Mouse (Mus musculus): ENCODE results near the gene Dcaf15.

The Dcaf15 gene

GRCm38 (mm10) chr8:84098376-84098775, 6.2 kb downstream of the Dcaf15 start:
- DNase-seq: no peak

- no peak for DNase-seq
Observed at GRCm38 (mm10) chr8:84096061-84096460, 8.5 kb downstream of the Dcaf15 start.

GRCm38 (mm10) chr8:84090585-84090984, 14.0 kb downstream of the Dcaf15 start:
- no peak for DNase-seq

DNA sequence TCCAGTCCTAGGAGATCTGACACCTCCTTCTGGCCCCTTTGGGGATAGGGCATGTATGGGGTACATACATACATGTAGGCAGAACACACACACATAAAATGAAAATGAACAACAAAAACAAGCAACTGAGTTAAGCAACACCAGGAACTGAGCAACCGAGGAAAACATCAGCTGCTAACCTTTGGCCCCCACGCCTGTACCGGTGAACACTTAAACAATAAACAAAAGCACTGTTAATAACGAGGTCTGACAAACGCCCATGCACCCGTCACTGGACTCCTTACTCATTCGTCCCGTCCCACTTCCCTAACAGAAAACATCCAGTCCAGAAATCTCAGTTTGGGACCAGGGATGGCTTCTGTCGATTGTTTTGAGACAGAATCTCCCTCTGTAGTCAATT, 15.3 kb downstream of the Dcaf15 start:
- DNase-seq: no peak

DNA sequence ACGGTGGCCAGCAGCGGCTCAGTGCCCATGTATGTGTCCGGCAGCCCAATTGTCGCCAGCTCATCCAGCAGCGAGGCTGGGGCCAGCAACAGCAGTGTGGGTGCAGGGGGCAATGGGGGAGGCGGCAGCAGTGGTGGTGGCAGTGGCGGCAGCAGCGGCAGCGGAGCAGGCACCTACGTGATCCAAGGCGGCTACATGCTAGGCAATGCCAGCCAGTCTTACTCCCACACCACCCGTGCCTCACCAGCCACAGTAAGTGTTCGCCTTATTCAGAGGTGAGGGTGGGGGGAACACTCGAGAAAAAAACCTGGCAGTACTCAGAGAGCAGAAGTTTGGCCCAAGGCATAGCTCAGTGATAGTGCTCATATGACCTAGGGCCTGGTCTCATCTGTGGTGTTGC, 16.7 kb downstream of the Dcaf15 start:
- no peak for DNase-seq

- no peak for DNase-seq
Observed at GRCm38 (mm10) chr8:84087156-84087555, 17.4 kb downstream of the Dcaf15 start.

DNA sequence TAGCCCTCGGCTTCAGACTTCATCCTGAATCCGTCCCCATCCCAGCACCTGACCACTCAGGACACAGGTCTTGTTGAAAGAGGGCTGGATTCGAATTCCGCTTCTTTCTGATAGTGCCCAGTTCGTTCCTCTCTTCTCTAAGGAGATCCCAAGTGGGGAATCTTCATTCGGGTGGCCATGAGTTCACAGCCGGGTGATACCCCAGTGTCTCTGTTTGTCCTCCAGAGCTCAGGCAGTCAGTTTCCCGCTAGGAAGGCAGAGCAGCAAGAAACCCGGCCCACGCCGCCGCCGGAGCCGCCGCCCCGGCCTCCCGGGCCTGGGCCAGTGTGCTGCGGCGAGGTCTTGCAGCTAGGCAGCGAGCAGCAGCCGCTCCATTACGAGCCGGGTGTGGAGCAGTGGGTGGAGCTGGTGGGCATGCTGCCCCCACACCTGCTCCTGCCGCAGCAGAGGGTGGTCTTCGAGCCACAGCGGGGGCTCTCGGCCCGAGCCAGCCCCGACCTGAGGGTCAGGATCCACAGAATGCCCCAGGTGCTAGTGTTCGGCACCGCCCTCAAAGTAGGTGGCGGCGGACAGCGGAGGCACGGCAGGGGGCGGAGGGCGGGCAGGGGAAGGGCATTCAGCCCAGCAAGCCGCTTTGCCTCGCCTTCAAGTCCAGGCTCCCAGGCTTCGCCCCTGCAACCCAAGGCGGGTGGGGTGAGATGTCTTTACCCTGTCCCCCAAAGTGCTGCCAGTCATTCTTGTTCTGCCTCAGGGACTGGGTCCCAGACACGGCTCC, 20.0 kb downstream of the Dcaf15 start:
- DNase-seq: no peak

DNA sequence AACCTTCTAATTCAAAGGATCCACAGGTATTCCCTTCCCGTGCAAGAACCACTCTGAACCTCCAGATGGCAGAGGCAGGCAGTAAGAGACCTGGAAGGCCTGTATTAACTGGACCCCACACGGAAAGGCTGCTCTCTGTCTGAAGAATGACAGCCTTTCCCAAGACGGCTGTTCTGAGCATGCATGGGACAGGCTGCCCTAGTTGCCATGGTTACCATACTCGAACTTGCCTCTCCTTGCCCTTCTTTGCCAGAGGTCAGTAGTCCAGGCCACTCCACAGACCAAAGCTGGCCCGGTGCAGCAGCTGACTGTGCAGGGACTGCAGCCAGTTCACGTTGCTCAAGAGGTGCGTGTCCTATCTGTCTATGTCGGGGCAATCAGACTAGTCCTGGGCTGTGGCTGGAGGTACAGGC, 20.7 kb downstream of the Dcaf15 start:
- DNase-seq: no peak

DNA sequence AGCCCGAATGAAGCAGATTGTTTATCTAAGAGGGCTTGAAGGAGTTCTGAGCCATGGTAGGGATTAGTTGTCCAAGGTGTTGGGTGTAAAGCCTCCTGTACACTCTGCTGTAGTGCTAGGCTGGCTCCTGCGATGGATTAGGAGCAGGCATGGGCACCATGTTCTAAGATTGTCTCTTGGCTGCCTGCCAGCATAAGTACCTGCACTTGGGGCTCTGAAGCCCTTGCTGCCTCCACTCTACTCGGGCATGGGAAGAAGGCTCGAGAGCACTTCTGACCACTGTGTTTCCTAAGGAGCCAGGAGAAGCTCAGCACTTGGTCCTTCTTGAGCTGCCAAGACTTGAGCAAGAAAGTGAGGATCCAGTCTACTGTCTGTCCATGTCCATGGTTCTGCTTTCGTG, 25.4 kb downstream of the Dcaf15 start:
- no peak for DNase-seq

- DNase-seq: no peak
Observed at GRCm38 (mm10) chr8:84076849-84077248, 27.7 kb downstream of the Dcaf15 start.

- no peak for DNase-seq
Observed at GRCm38 (mm10) chr8:84076412-84076811, 28.2 kb downstream of the Dcaf15 start.

GRCm38 (mm10) chr8:84073230-84073976, 31.2 kb downstream of the Dcaf15 start:
- no peak for DNase-seq

GRCm38 (mm10) chr8:84072321-84072720, 32.2 kb downstream of the Dcaf15 start:
- no peak for DNase-seq

GRCm38 (mm10) chr8:84071921-84072320, 32.6 kb downstream of the Dcaf15 start:
- no peak for DNase-seq

DNA sequence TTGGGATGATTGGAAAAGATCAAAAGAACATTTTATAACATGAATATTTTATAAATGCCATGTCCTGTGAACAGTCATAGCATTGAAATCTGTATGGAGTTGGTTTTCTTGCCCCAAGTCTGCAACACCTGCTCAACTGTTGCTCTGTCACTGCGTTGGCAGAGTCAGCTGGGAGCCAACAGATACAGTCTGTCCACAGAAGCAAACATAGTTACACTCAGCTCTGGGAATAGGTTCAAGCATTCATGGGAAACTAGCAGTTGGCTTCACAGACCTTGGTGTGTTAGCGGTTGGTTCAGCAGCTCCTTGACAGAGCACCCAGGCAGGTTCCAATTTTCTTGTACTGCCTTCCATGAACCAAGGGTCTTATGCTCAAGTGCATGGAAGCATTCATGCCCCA, 33.9 kb downstream of the Dcaf15 start:
- DNase-seq: no peak

- DNase-seq: no peak
Observed at GRCm38 (mm10) chr8:84070241-84070640, 34.3 kb downstream of the Dcaf15 start.

- DNase-seq: no peak
Observed at GRCm38 (mm10) chr8:84069750-84070149, 34.8 kb downstream of the Dcaf15 start.

- no peak for DNase-seq
Observed at GRCm38 (mm10) chr8:84069169-84069568, 35.4 kb downstream of the Dcaf15 start.

DNA sequence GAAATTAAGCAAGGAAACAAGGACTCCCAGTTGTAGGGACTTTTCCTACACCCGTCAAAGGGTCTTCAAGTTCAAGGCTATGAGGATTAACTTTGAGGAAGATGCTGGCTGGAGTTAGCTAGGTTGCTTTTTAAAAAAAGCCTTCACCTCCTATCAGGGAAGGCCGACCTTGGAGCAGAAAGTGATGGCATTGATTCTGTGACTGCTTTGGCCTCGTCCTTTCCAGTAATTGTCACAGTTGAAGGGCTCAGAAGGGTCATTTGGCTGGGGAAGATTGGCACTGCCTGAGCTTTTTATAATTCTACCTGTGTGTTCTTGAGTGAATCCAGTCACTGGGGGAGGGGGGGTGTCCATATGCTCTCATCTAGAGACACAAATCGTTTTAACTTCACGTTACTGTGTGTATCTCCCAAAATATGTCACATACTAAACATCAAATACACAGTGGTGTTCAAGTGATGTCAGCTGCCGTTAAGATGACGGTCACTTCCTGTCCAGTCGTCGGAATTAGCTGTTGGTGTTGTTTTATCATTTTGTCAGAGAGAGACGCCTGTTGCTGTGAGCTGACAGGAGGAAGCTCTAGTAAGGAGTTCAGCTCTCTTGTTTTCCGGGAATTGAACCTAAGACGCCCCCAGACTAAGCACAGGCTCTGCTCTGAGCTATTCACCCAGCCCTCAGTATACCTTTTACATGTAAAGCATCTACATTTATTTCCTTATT, 36.1 kb downstream of the Dcaf15 start:
- peak; percentile 37 for DNase-seq

DNA sequence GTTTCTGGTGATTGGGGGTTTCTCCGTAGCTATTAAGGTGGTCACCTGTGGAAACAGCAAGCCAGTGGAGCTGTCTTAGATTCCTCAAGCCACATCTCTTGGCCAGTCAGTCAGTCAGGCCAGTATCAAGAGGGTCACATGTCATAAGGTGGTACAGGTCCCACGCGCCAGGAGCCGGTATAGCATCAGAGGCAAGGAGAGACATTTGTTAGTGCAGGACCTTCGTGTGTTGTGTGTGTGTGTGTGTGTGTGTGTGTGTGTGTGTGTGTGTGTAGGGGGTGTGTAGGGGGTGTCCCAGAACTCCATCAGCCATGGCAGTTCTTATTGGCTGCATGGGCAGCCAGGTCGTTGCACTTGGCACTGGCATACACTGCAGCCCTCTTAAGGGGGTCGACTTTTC, 36.7 kb downstream of the Dcaf15 start:
- DNase-seq: no peak

GRCm38 (mm10) chr8:84067047-84067573, 37.5 kb downstream of the Dcaf15 start:
- DNase-seq: peak; percentile 93

DNA sequence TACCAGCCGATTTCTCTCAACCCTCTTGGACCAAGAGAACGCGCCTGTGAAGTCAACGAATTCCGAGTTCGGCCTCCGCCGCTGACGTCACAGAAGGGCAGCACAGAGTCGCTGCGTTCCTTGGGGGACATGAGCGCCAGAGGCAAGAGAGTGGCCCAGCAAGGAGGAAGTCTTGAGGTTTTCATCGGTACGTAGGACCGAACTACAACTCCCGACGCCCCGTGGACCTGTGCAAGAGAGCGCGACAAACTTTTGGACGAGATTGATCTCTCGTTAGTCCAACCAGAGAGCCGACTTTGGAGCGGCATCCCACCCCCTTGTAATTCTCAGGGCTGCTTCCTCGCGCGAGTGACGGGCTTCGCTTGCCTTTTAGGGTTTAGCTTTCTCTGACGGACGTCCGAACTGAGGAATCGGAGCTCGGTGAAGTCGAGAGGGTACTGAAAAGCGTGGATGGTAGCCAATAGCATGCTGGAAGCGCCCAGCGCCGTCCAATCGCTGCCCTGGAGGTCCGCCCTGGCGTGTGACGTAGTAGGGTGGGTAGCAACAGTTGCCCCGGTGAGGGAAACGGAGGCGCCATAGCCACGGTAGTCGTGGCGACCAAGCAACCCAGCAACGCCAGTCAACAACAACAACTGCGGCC, 38.2 kb downstream of the Dcaf15 start, which contains the start of gene Rfx1:
TSS of gene Rfx1 (plus strand) at position 544 of the 640 bp plus-strand sequence.
- DNase-seq: peak; percentile 100
